Mouse (Mus musculus): ENCODE data around the gene Kif27. TPM values are rescaled to one million over a fixed set of nuclear protein-coding genes. Genes with fewer than 3 reads are reported as not detected.
"Not testable (repeated sequence)": the region's sequence is repeated elsewhere in the genome, so short reads cannot be mapped to it uniquely, and the experiment has no call there.

Kif27 gene
- polyA plus RNA-seq, 1 experiment from 2014 or later = 1.3 TPM

DNA sequence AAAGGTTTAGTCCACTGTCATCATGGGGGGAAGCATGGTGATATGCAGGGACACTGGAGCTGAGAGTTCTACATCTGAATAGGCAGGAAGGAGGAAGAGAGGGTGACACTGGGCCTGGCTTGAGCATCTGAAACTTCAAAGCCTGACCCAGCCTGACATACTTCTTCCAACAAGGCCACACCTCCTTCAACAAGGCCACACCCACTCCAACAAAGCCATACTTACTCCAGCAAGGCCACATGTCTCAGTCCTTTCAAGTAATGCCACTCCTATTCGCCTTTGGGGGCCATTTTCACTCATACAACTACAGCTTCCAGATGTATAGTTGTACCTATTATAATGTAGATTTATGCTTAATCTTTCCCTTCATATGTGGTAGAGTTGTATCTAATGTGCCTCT, 8.7 kb upstream of the Kif27 start:
- Histone ChIP-seq H3K4me2 (replicated peaks; ENCODE audit: low read depth, low read length) (no peak overlapping the region), H3K9me3 (ENCODE audit: low read length) (no peaks in the 10 kb centered on the region), H3K4me3 (ENCODE audit: low read depth, low read length) (no peak overlapping the region), H3K9ac (replicated peaks; ENCODE audit: low read depth) (no peak overlapping the region), H3K36me3 (ENCODE audit: insufficient read depth, low read length) (no peaks in the 10 kb centered on the region), H3K27me3 (replicated peaks; ENCODE audit: insufficient read depth, low read length) (no peaks in the 10 kb centered on the region), H3K4me1 (ENCODE audit: insufficient read depth, low read depth, low read length) (no peaks in the 10 kb centered on the region), H3K27ac (ENCODE audit: low read length) (no peak overlapping the region)
- ATAC-seq = no peak
- no peak for DNase-seq (ENCODE audit: low spot score)
- WGBS = 61% methylated on average over 1 of the region's 1 CpGs
- TF ChIP-seq EP300 (IDR thresholded peaks at IDR 0.05) (no peak), CTCF (IDR thresholded peaks at IDR 0.05) (no peak)

DNA sequence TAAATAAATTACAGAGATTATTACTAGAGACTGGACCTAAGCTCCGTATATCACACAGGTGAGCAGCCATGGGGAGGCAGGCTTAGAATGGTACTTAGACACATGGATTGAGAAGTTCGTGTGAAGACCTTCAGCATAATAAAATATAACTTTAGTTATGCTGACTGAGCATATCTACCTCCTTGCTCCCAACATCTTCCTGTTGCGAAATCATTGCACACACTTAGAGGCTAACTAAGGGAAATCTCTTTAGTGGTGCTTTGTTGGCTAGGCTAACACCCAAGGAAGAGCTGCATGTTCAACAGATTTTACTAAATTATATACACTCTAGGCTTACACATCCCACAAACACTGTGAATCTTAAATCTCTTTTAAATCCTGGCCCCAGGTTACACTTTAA, 7.5 kb upstream of the Kif27 start:
- Histone ChIP-seq H3K4me3 (ENCODE audit: low read depth, low read length) (no peak overlapping the region), H3K4me2 (replicated peaks; ENCODE audit: low read depth, low read length) (no peak overlapping the region), H3K36me3 (ENCODE audit: insufficient read depth, low read length) (no peaks in the 10 kb centered on the region), H3K27ac (ENCODE audit: low read length) (no peak overlapping the region), H3K27me3 (replicated peaks; ENCODE audit: insufficient read depth, low read length) (no peaks in the 10 kb centered on the region), H3K4me1 (ENCODE audit: insufficient read depth, low read depth, low read length) (no peaks in the 10 kb centered on the region), H3K9me3 (ENCODE audit: low read length) (no peaks in the 10 kb centered on the region), H3K9ac (replicated peaks; ENCODE audit: low read depth) (no peak overlapping the region)
- ATAC-seq (no peak), DNase-seq (ENCODE audit: low spot score) (no peak)
- TF ChIP-seq EP300 (IDR thresholded peaks at IDR 0.05) (no peak), CTCF (IDR thresholded peaks at IDR 0.05) (no peak)
- WGBS = 72% methylated on average over 3 of the region's 3 CpGs

DNA sequence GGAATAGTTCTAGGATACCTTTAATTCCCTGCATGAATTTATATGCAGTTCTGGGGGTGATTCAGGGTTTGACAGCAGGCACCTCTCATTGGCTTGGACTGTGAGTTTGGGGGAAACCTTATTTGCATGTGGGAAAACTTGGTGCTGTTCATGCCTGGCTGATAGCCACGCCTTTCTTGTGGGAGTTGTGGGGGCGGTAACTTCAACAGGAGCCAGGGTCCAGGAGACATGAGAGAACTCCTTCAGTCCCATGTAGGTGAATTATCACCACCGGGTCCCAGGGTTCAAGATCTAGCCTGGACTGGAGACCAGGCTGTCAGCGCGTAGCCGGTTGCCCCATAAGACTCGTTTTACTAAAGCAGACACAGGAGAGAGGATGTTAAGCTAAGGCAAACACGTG, 6.3 kb upstream of the Kif27 start:
- not testable (repeated sequence) for H3K4me2 ChIP-seq (replicated peaks; ENCODE audit: low read depth, low read length); H3K27ac ChIP-seq (ENCODE audit: low read length); H3K4me1 ChIP-seq (ENCODE audit: insufficient read depth, low read depth, low read length); H3K9me3 ChIP-seq (ENCODE audit: low read length); ATAC-seq; H3K9ac ChIP-seq (replicated peaks; ENCODE audit: low read depth); H3K36me3 ChIP-seq (ENCODE audit: insufficient read depth, low read length); H3K27me3 ChIP-seq (replicated peaks; ENCODE audit: insufficient read depth, low read length); H3K4me3 ChIP-seq (ENCODE audit: low read depth, low read length); DNase-seq (ENCODE audit: low spot score)
- WGBS = 74% methylated on average over 8 of the region's 8 CpGs

DNA sequence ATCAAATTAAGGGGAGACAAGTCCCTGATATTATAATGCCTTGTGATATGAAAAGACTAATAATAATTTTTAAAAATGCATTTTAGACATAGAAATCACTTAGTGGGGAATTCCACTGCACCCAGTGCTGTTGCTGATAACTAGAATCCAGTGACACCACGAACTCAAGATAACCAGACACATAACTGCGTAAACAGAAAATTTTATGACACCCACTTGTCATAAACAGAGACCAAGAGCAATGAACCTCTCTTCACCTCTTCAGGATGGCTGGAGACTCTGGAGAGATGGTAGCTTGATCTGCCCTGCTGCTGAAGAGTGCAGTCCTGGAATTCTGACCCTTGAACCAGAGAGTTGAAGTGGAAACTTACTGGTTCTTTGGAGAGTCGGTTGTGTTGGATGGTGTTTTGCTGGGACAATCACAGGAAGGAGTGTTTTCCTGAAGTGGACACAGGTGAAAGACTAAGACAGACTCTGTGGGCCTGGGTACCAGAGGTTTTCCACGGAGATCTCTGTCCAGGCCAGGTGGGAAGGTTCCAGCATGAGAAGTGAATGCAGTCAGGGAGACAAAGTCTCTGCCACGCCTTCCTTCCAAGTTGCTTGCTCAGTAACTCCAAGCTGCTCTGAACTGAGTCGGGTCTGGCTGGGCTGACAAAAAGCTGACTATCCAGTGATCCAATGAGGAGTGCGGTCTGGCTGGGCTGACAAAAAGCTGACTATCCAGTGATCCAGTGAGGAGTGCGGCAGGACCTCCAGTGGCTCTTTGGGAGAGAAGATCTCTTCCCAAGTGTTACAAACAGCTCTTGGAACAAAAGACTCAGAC, 5.6 kb upstream of the Kif27 start:
- Histone ChIP-seq H3K4me2 (replicated peaks; ENCODE audit: low read depth, low read length) (no peak overlapping the region), H3K4me3 (ENCODE audit: low read depth, low read length) (no peak overlapping the region), H3K9me3 (ENCODE audit: low read length) (no peaks in the 10 kb centered on the region), H3K27ac (ENCODE audit: low read length) (no peak overlapping the region), H3K27me3 (replicated peaks; ENCODE audit: insufficient read depth, low read length) (no peaks in the 10 kb centered on the region), H3K36me3 (ENCODE audit: insufficient read depth, low read length) (no peaks in the 10 kb centered on the region), H3K9ac (replicated peaks; ENCODE audit: low read depth) (no peak overlapping the region), H3K4me1 (ENCODE audit: insufficient read depth, low read depth, low read length) (no peaks in the 10 kb centered on the region)
- ATAC-seq (no peak), DNase-seq (ENCODE audit: low spot score) (no peak)
- TF ChIP-seq CTCF (IDR thresholded peaks at IDR 0.05) (no peak), EP300 (IDR thresholded peaks at IDR 0.05) (no peak)
- WGBS = 51% methylated on average over 8 of the region's 8 CpGs

DNA sequence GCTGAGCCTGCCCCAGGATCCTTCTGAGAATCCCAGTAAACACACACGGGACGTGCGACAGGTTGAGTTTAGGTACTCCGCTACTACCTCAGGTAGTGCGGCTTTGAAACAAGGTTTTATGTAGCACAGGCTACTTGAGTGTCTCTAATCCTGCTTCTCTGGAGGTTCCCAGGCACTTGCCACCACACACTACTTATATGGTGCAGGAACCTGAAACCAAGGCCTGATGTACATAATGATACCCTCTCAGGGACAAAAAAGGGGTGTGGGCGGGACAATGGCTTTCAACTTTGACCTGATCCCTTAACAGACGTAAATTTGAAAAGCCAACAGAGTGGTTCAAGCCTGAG, 357 bp upstream of the Kif27 start:
- DNase-seq (ENCODE audit: low spot score) (no peak), ATAC-seq (peak; percentile 50)
- H3K9me3 ChIP-seq (ENCODE audit: low read length) = no peaks in the 10 kb centered on the region
- no peak overlapping the region for H3K9ac ChIP-seq (replicated peaks; ENCODE audit: low read depth)
- TF ChIP-seq CTCF (IDR thresholded peaks at IDR 0.05) = no peak
- no peak for TF ChIP-seq EP300 (IDR thresholded peaks at IDR 0.05)
- peak overlapping the region; percentile 51; the same call in 1 of the 2 replicates for H3K4me3 ChIP-seq (ENCODE audit: low read depth, low read length)
- 4% methylated on average over 7 of the region's 7 CpGs for WGBS
- peak overlapping the region; percentile 97 for H3K4me2 ChIP-seq (replicated peaks; ENCODE audit: low read depth, low read length)
- no peaks in the 10 kb centered on the region for H3K4me1 ChIP-seq (ENCODE audit: insufficient read depth, low read depth, low read length)
- no peaks in the 10 kb centered on the region for H3K27me3 ChIP-seq (replicated peaks; ENCODE audit: insufficient read depth, low read length)
- H3K27ac ChIP-seq (ENCODE audit: low read length) = 0 out of 2 replicates have a peak overlapping the region, but pooled peaks have one; percentile 45
- H3K36me3 ChIP-seq (ENCODE audit: insufficient read depth, low read length) = no peaks in the 10 kb centered on the region

DNA sequence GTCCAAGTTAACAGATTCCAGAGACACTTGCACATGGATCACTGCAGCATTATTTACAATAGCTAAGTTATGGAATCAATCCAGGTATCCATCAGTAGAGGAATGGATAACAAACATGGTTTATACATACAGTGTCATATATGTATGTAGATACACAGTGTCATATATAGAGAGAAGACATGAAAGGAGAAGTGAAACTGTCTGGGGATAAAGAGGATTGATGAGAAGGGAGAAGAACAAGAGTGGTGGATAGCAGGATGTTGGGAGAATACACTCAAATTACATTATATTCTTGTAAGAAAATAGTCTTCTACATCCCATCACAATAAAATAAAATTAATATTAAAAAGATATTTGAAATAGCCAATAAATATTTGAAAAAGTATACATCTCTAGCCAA, 5.9 kb downstream of the Kif27 start:
- Histone ChIP-seq H3K9ac (replicated peaks; ENCODE audit: low read depth) (no peak overlapping the region), H3K27ac (ENCODE audit: low read length) (no peak overlapping the region), H3K4me2 (replicated peaks; ENCODE audit: low read depth, low read length) (no peak overlapping the region), H3K27me3 (replicated peaks; ENCODE audit: insufficient read depth, low read length) (no peaks in the 10 kb centered on the region), H3K4me3 (ENCODE audit: low read depth, low read length) (no peak overlapping the region), H3K4me1 (ENCODE audit: insufficient read depth, low read depth, low read length) (no peaks in the 10 kb centered on the region), H3K36me3 (ENCODE audit: insufficient read depth, low read length) (no peaks in the 10 kb centered on the region), H3K9me3 (ENCODE audit: low read length) (no peaks in the 10 kb centered on the region)
- TF ChIP-seq CTCF (IDR thresholded peaks at IDR 0.05) = no peak
- no peak for TF ChIP-seq EP300 (IDR thresholded peaks at IDR 0.05)
- DNase-seq (ENCODE audit: low spot score) (no peak), ATAC-seq (no peak)

DNA sequence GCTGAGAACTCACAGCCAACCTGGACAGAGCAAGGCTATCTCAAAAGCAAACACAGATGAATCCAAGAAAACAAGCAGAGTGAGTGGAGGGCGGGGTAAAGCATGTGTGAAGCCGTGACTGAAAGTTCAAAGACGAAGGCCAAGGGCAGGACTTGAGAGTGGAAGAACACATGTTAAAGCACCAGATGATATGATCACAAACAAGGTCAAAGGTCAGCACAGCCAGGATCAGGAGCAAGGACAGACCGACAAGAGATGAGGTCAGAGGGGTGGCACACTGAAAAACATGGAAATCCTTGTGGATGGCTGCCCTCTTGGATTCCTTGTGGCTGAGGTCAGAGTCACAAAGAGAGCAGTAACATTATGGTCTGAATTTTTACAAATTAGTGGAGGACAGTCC, 8.3 kb downstream of the Kif27 start:
- Histone ChIP-seq H3K9me3 (ENCODE audit: low read length) (no peaks in the 10 kb centered on the region), H3K4me1 (ENCODE audit: insufficient read depth, low read depth, low read length) (no peaks in the 10 kb centered on the region), H3K27me3 (replicated peaks; ENCODE audit: insufficient read depth, low read length) (no peaks in the 10 kb centered on the region), H3K27ac (ENCODE audit: low read length) (no peak overlapping the region), H3K9ac (replicated peaks; ENCODE audit: low read depth) (no peak overlapping the region), H3K4me2 (replicated peaks; ENCODE audit: low read depth, low read length) (no peak overlapping the region), H3K4me3 (ENCODE audit: low read depth, low read length) (no peak overlapping the region), H3K36me3 (ENCODE audit: insufficient read depth, low read length) (no peaks in the 10 kb centered on the region)
- DNase-seq (ENCODE audit: low spot score) (no peak), ATAC-seq (no peak)
- no peak for TF ChIP-seq CTCF (IDR thresholded peaks at IDR 0.05)
- TF ChIP-seq EP300 (IDR thresholded peaks at IDR 0.05) = no peak
- WGBS = 45% methylated on average over 4 of the region's 4 CpGs
